Mouse (Mus musculus): Measurements from ENCODE around the gene Dop1b.

GRCm38 (mm10) chr16:93744049-93744490 is 32.4 kb downstream of the Dop1b start:
- TF ChIP-seq POLR2A (IDR thresholded peaks at IDR 0.05; ENCODE audit: extremely low read depth, insufficient read depth, low read length): no peak
- TF ChIP-seq CTCF (IDR thresholded peaks at IDR 0.05; ENCODE audit: low read depth, low read length): peak; percentile 26
